Mouse (Mus musculus) telencephalon, adult 2 months (tissue): ENCODE data around the gene Fth1.

Source experiments
- DNase-seq: peaks from one replicate; pipeline ENCODE4 v3.0.0-alpha.2; 2011; ENCODE audit warnings: low read depth, low spot score

The Fth1 gene

GRCm38 (mm10) chr19:9992011-9992958 lies 11.9 kb downstream of the Fth1 start:
- DNase-seq = no peak

GRCm38 (mm10) chr19:9993036-9993656 lies 12.7 kb downstream of the Fth1 start:
- DNase-seq = no peak

GRCm38 (mm10) chr19:9997204-9998062 lies 17.0 kb downstream of the Fth1 start:
- DNase-seq = no peak

- DNase-seq = no peak
Measured at GRCm38 (mm10) chr19:9998063-9998416, 17.6 kb downstream of the Fth1 start.

GRCm38 (mm10) chr19:9998736-9999486 lies 18.5 kb downstream of the Fth1 start:
- no peak for DNase-seq

- DNase-seq = no peak
Measured at GRCm38 (mm10) chr19:10000330-10000729, 19.9 kb downstream of the Fth1 start.

GRCm38 (mm10) chr19:10001206-10001969 lies 21.0 kb downstream of the Fth1 start, which contains the start of the genes Best1 and Rab3il1:
Gene Best1 (minus strand): TSS chr19:10001633.
Gene Rab3il1 (plus strand): TSS chr19:10001669.
- no peak for DNase-seq

- no peak for DNase-seq
Measured at GRCm38 (mm10) chr19:10003696-10004095, 23.3 kb downstream of the Fth1 start.

GRCm38 (mm10) chr19:10011408-10011807 lies 31.0 kb downstream of the Fth1 start:
- no peak for DNase-seq

GRCm38 (mm10) chr19:10012827-10013278 lies 32.5 kb downstream of the Fth1 start:
- no peak for DNase-seq

- no peak for DNase-seq
Measured at GRCm38 (mm10) chr19:10013348-10013747, 33.0 kb downstream of the Fth1 start.

- no peak for DNase-seq
Measured at GRCm38 (mm10) chr19:10013913-10014312, 33.5 kb downstream of the Fth1 start.

- DNase-seq = no peak
Measured at GRCm38 (mm10) chr19:10014824-10015223, 34.4 kb downstream of the Fth1 start.

- no peak for DNase-seq
Measured at GRCm38 (mm10) chr19:10015442-10015841, 35.0 kb downstream of the Fth1 start.

GRCm38 (mm10) chr19:10016151-10016550 lies 35.8 kb downstream of the Fth1 start:
- DNase-seq = no peak

- no peak for DNase-seq
Measured at GRCm38 (mm10) chr19:10017637-10018526, 37.5 kb downstream of the Fth1 start.

- no peak for DNase-seq
Measured at GRCm38 (mm10) chr19:10018527-10018818, 38.1 kb downstream of the Fth1 start.

- DNase-seq = no peak
Measured at GRCm38 (mm10) chr19:10019214-10019760, 38.9 kb downstream of the Fth1 start.

GRCm38 (mm10) chr19:10021981-10022380 lies 41.6 kb downstream of the Fth1 start:
- DNase-seq = no peak
